Mouse (Mus musculus): ENCODE results near the gene Art3. TPM values are rescaled to one million over a fixed set of nuclear protein-coding genes. Genes with fewer than 3 reads are reported as not detected.
A peak's percentile ranks its signal among the peaks of the same experiment; 100 is the strongest.

Art3 gene
- polyA plus RNA-seq, 1 experiment from 2014 or later = 3.4 TPM

- H3K27ac ChIP-seq (ENCODE audit: low read depth, low read length) = no peak overlapping the region
- ATAC-seq (ENCODE audit: low FRiP score) (no peak), DNase-seq (ENCODE audit: low spot score) (no peak)
- H3K4me3 ChIP-seq (ENCODE audit: low read depth, low read length) = no peak overlapping the region
- H3K9ac ChIP-seq (ENCODE audit: low read depth, low read length) = no peak overlapping the region
- H3K36me3 ChIP-seq (ENCODE audit: control insufficient read depth, insufficient read depth, low read length) = no peaks in the 10 kb centered on the region
- WGBS = 91% methylated on average over 5 of the region's 5 CpGs
- no peaks in the 10 kb centered on the region for H3K27me3 ChIP-seq (ENCODE audit: control insufficient read depth, insufficient read depth, low read length)
- H3K4me1 ChIP-seq (replicated peaks; ENCODE audit: control insufficient read depth, insufficient read depth, low read length) = no peaks in the 10 kb centered on the region
- no peaks in the 10 kb centered on the region for H3K9me3 ChIP-seq (ENCODE audit: control insufficient read depth, low read length)
- H3K4me2 ChIP-seq (replicated peaks; ENCODE audit: low read depth, low read length) = no peak overlapping the region
Measured at GRCm38 (mm10) chr5:92410486-92410885, 78.9 kb downstream of the Art3 start.

GRCm38 (mm10) chr5:92411461-92412140 lies 80.0 kb downstream of the Art3 start:
- Histone ChIP-seq H3K4me2 (replicated peaks; ENCODE audit: low read depth, low read length) (no peak overlapping the region), H3K27me3 (ENCODE audit: control insufficient read depth, insufficient read depth, low read length) (no peaks in the 10 kb centered on the region), H3K4me1 (replicated peaks; ENCODE audit: control insufficient read depth, insufficient read depth, low read length) (no peaks in the 10 kb centered on the region), H3K27ac (ENCODE audit: low read depth, low read length) (no peak overlapping the region), H3K9me3 (ENCODE audit: control insufficient read depth, low read length) (no peaks in the 10 kb centered on the region), H3K36me3 (ENCODE audit: control insufficient read depth, insufficient read depth, low read length) (peaks cover under 1% of the 10 kb centered on the region; the same call in 1 of the 2 replicates), H3K9ac (ENCODE audit: low read depth, low read length) (no peak overlapping the region), H3K4me3 (ENCODE audit: low read depth, low read length) (no peak overlapping the region)
- ATAC-seq (ENCODE audit: low FRiP score) = no peak
- DNase-seq (ENCODE audit: low spot score) = no peak
- WGBS = 80% methylated on average over 7 of the region's 7 CpGs

- no peak for ATAC-seq (ENCODE audit: low FRiP score)
- no peak overlapping the region for H3K4me3 ChIP-seq (ENCODE audit: low read depth, low read length)
Measured at GRCm38 (mm10) chr5:92413271-92413981, 81.8 kb downstream of the Art3 start.

GRCm38 (mm10) chr5:92413982-92414375 lies 82.4 kb downstream of the Art3 start:
- no peaks in the 10 kb centered on the region for H3K4me1 ChIP-seq (replicated peaks; ENCODE audit: control insufficient read depth, insufficient read depth, low read length)
- no peaks in the 10 kb centered on the region for H3K27me3 ChIP-seq (ENCODE audit: control insufficient read depth, insufficient read depth, low read length)
- WGBS = 87% methylated on average over 8 of the region's 8 CpGs
- H3K36me3 ChIP-seq (ENCODE audit: control insufficient read depth, insufficient read depth, low read length) = peaks cover 9% of the 10 kb centered on the region; the same call in 1 of the 2 replicates
- H3K9ac ChIP-seq (ENCODE audit: low read depth, low read length) = no peak overlapping the region
- no peak for DNase-seq (ENCODE audit: low spot score)
- no peak overlapping the region for H3K4me2 ChIP-seq (replicated peaks; ENCODE audit: low read depth, low read length)
- no peak for ATAC-seq (ENCODE audit: low FRiP score)
- no peaks in the 10 kb centered on the region for H3K9me3 ChIP-seq (ENCODE audit: control insufficient read depth, low read length)
- no peak overlapping the region for H3K27ac ChIP-seq (ENCODE audit: low read depth, low read length)
- no peak overlapping the region for H3K4me3 ChIP-seq (ENCODE audit: low read depth, low read length)

More at GRCm38 (mm10) chr5:92413271-92413981, 81.8 kb downstream of the Art3 start:
- Histone ChIP-seq H3K27me3 (ENCODE audit: control insufficient read depth, insufficient read depth, low read length) (no peaks in the 10 kb centered on the region), H3K36me3 (ENCODE audit: control insufficient read depth, insufficient read depth, low read length) (peaks cover 9% of the 10 kb centered on the region; the same call in 1 of the 2 replicates), H3K27ac (ENCODE audit: low read depth, low read length) (no peak overlapping the region), H3K9me3 (ENCODE audit: control insufficient read depth, low read length) (no peaks in the 10 kb centered on the region), H3K9ac (ENCODE audit: low read depth, low read length) (no peak overlapping the region), H3K4me2 (replicated peaks; ENCODE audit: low read depth, low read length) (no peak overlapping the region), H3K4me1 (replicated peaks; ENCODE audit: control insufficient read depth, insufficient read depth, low read length) (no peaks in the 10 kb centered on the region)
- WGBS = 83% methylated on average over 11 of the region's 11 CpGs
- no peak for DNase-seq (ENCODE audit: low spot score)

GRCm38 (mm10) chr5:92424126-92424525 lies 92.5 kb downstream of the Art3 start:
- no peaks in the 10 kb centered on the region for H3K27me3 ChIP-seq (ENCODE audit: control insufficient read depth, insufficient read depth, low read length)
- H3K4me1 ChIP-seq (replicated peaks; ENCODE audit: control insufficient read depth, insufficient read depth, low read length) = no peaks in the 10 kb centered on the region
- no peak overlapping the region for H3K4me2 ChIP-seq (replicated peaks; ENCODE audit: low read depth, low read length)
- H3K27ac ChIP-seq (ENCODE audit: low read depth, low read length) = no peak overlapping the region
- ATAC-seq (ENCODE audit: low FRiP score) = no peak
- no peak overlapping the region for H3K9ac ChIP-seq (ENCODE audit: low read depth, low read length)
- peaks cover 6% of the 10 kb centered on the region; the same call in 1 of the 2 replicates for H3K36me3 ChIP-seq (ENCODE audit: control insufficient read depth, insufficient read depth, low read length)
- no peak overlapping the region for H3K4me3 ChIP-seq (ENCODE audit: low read depth, low read length)
- DNase-seq (ENCODE audit: low spot score) = no peak
- 93% methylated on average over 11 of the region's 11 CpGs for WGBS
- no peaks in the 10 kb centered on the region for H3K9me3 ChIP-seq (ENCODE audit: control insufficient read depth, low read length)

- no peaks in the 10 kb centered on the region for H3K27me3 ChIP-seq (ENCODE audit: control insufficient read depth, insufficient read depth, low read length)
- 95% methylated on average over 5 of the region's 5 CpGs for WGBS
- no peaks in the 10 kb centered on the region for H3K9me3 ChIP-seq (ENCODE audit: control insufficient read depth, low read length)
- H3K4me2 ChIP-seq (replicated peaks; ENCODE audit: low read depth, low read length) = no peak overlapping the region
- no peak for DNase-seq (ENCODE audit: low spot score)
- H3K27ac ChIP-seq (ENCODE audit: low read depth, low read length) = no peak overlapping the region
- no peaks in the 10 kb centered on the region for H3K4me1 ChIP-seq (replicated peaks; ENCODE audit: control insufficient read depth, insufficient read depth, low read length)
- H3K4me3 ChIP-seq (ENCODE audit: low read depth, low read length) = no peak overlapping the region
- no peak overlapping the region for H3K9ac ChIP-seq (ENCODE audit: low read depth, low read length)
- H3K36me3 ChIP-seq (ENCODE audit: control insufficient read depth, insufficient read depth, low read length) = no peaks in the 10 kb centered on the region; the same call in 1 of the 2 replicates
- ATAC-seq (ENCODE audit: low FRiP score) = no peak
Measured at GRCm38 (mm10) chr5:92430723-92431122, 99.1 kb downstream of the Art3 start.

GRCm38 (mm10) chr5:92431611-92432010 lies 100.0 kb downstream of the Art3 start:
- ATAC-seq (ENCODE audit: low FRiP score) = no peak
- Histone ChIP-seq H3K4me1 (replicated peaks; ENCODE audit: control insufficient read depth, insufficient read depth, low read length) (no peaks in the 10 kb centered on the region), H3K9ac (ENCODE audit: low read depth, low read length) (no peak overlapping the region), H3K27me3 (ENCODE audit: control insufficient read depth, insufficient read depth, low read length) (no peaks in the 10 kb centered on the region), H3K36me3 (ENCODE audit: control insufficient read depth, insufficient read depth, low read length) (no peaks in the 10 kb centered on the region; the same call in 1 of the 2 replicates), H3K9me3 (ENCODE audit: control insufficient read depth, low read length) (no peaks in the 10 kb centered on the region), H3K27ac (ENCODE audit: low read depth, low read length) (no peak overlapping the region), H3K4me2 (replicated peaks; ENCODE audit: low read depth, low read length) (no peak overlapping the region), H3K4me3 (ENCODE audit: low read depth, low read length) (no peak overlapping the region)
- 89% methylated on average over 7 of the region's 7 CpGs for WGBS
- no peak for DNase-seq (ENCODE audit: low spot score)

- H3K27ac ChIP-seq (ENCODE audit: low read depth, low read length) = no peak overlapping the region
- peak overlapping the region; percentile 88 for H3K4me3 ChIP-seq (ENCODE audit: low read depth, low read length)
- peak; percentile 22 for DNase-seq (ENCODE audit: low spot score)
- H3K4me2 ChIP-seq (replicated peaks; ENCODE audit: low read depth, low read length) = peak overlapping the region; percentile 63
- ATAC-seq (ENCODE audit: low FRiP score) = no peak
- no peaks in the 10 kb centered on the region for H3K27me3 ChIP-seq (ENCODE audit: control insufficient read depth, insufficient read depth, low read length)
- no peaks in the 10 kb centered on the region for H3K36me3 ChIP-seq (ENCODE audit: control insufficient read depth, insufficient read depth, low read length)
- H3K4me1 ChIP-seq (replicated peaks; ENCODE audit: control insufficient read depth, insufficient read depth, low read length) = no peaks in the 10 kb centered on the region
- 2% methylated on average over 12 of the region's 12 CpGs for WGBS
- H3K9ac ChIP-seq (ENCODE audit: low read depth, low read length) = peak overlapping the region; percentile 89
- no peaks in the 10 kb centered on the region for H3K9me3 ChIP-seq (ENCODE audit: control insufficient read depth, low read length)
Measured at GRCm38 (mm10) chr5:92434070-92434469, 102.4 kb downstream of the Art3 start.

All from hindbrain, embryonic 11.5 days (tissue).